Mouse (Mus musculus) liver, postnatal 0 days (tissue): ENCODE results near the gene Fryl.

Source experiments
- CTCF ChIP-seq: sonication (generic); IDR thresholded peaks from 2 replicates; pipeline ENCODE4 v1.5.1; 2016; ENCODE audit warnings: antibody characterized with exemption, low read depth
- EP300 ChIP-seq: IDR thresholded peaks from 2 replicates; pipeline ENCODE4 v1.6.1; 2016; ENCODE audit warnings: antibody characterized with exemption, low read depth, mild to moderate bottlenecking

- TF ChIP-seq EP300, result peak; percentile 79
- TF ChIP-seq CTCF, result no peak
These were observed 62.8 kb downstream of the Fryl start for GRCm38 (mm10) chr5:73193627-73194026.
